Mouse (Mus musculus) kidney, postnatal 0 days (tissue): Measurements from ENCODE around the gene Hnf1a. TPM values are rescaled to one million over a fixed set of nuclear protein-coding genes. Genes with fewer than 3 reads are reported as not detected.

ENCODE experiments used
- ATAC-seq: fragments of 200-750 bp; cut with Nextera tagmentation; replicated peaks from 2 replicates; pipeline ENCODE4 v1.8.0; 2017; ENCODE audit warnings: low read depth, moderate number of reproducible peaks, moderate TSS enrichment, moderate library complexity; ENCODE audit not compliant: low FRiP score
- DNase-seq: peaks from one replicate; pipeline ENCODE4 v3.0.0-alpha.2; 2016; ENCODE audit warnings: low spot score
- H3K27ac ChIP-seq: fragments of 300-500 bp; sonication (generic); 2 replicates; pipeline ENCODE4 v1.5.1; 2014; ENCODE audit warnings: mild to moderate bottlenecking
- H3K27me3 ChIP-seq: fragments of 300-500 bp; sonication (generic); 2 replicates; pipeline ENCODE4 v1.6.1; 2014; ENCODE audit warnings: low read length, mixed read lengths; ENCODE audit not compliant: insufficient read depth
- H3K36me3 ChIP-seq: fragments of 300-500 bp; sonication (generic); 2 replicates; pipeline ENCODE4 v1.6.1; 2014; ENCODE audit warnings: low read length, mixed read lengths; ENCODE audit not compliant: insufficient read depth
- H3K4me1 ChIP-seq: fragments of 300-500 bp; sonication (generic); replicated peaks from 2 replicates; pipeline ENCODE4 v1.6.1; 2014; ENCODE audit warnings: antibody characterized with exemption, low read length, mixed read lengths; ENCODE audit not compliant: insufficient read depth
- H3K4me2 ChIP-seq: fragments of 300-500 bp; sonication (generic); 2 replicates; pipeline ENCODE4 v1.6.1; 2014; ENCODE audit warnings: mild to moderate bottlenecking, low read length, moderate library complexity, mixed read lengths
- H3K4me3 ChIP-seq: fragments of 300-500 bp; sonication (generic); replicated peaks from 2 replicates; pipeline ENCODE4 v1.5.1; 2014; ENCODE audit warnings: low read depth, low read length
- H3K9ac ChIP-seq: fragments of 300-500 bp; sonication (generic); 2 replicates; pipeline ENCODE4 v1.6.1; 2014; ENCODE audit warnings: low read depth, low read length
- H3K9me3 ChIP-seq: fragments of 300-500 bp; sonication (generic); replicated peaks from 2 replicates; pipeline ENCODE4 v1.6.1; 2016; ENCODE audit warnings: low read length, inconsistent platforms, mixed read lengths
- CTCF ChIP-seq: IDR thresholded peaks from 2 replicates; pipeline ENCODE4 v1.5.1; 2016; ENCODE audit warnings: antibody characterized with exemption, low read depth, mild to moderate bottlenecking, moderate library complexity
- WGBS: fragments of 180-500 bp; shearing (Covaris S2); extraction: QIAGEN DNeasy Blood & Tissue Kit; methylation state at CpG from one replicate; pipeline ENCODE4 v1.1.7; 2014; 5-methylcytosine and 5-hydroxymethylcytosine counted together
- polyA plus RNA-seq: library from polyadenylated mRNA; unstranded; fragments of >200 nt; fragmentation: Nextera tagmentation; extraction: Ambion mirVana; gene quantifications from 2 replicates; pipeline ENCODE4 v1.2.1, GENCODE M21; 2015

The Hnf1a gene
- polyA plus RNA-seq, 1 experiment from 2014 or later, result 12.5 TPM

DNA sequence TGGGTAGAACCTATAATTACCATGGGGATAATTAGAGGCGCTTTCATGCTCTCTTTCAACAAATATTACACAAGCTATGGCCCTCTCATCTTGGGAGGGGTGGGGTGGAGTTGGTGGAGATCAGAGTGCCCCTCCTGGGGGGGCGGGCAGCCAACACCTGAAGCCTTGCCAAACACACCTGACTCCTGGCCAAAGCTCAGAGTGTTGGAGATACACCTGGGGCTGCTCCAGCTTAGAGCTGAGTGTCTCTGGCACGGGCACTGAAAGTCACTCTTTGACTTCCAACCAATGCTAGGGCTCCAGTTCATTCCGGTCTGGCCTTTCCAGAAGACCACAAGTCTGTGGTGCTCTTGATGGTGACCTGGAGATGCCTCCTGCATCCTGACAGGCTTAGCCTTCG lies 36.9 kb upstream of the Hnf1a start:
- no peak overlapping the region for H3K9ac ChIP-seq

DNA sequence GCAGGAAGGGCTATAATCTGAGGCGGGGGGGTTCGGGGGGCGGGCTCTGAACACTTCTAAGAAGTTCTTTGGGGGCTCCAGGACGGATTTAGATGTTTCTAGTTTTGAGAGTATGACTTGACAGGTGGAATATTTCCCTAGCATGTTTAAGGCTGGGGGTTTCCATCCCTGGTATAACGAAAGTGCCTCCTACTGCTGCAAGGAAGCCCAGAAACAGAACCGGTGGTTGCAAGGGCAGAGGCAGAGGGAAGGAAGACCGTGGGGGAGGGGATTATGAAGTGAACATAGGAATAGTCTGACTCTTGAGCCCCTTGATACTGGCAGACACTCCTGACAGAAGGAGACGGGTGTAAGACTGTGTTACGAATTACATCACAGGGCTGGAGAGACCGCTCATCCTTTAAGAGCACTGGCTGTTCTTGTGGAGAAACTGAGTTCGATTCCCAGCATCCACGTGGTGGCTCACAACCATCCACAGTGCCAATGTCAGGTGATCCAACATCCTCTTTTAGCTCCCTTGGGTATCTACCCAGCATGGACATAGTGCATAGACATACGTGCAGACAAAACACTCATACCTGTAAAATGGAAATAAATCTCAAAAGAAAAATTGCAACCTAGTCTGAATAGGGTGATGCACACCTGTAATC lies 32.5 kb upstream of the Hnf1a start:
- Histone ChIP-seq H3K4me1 (0 out of 2 replicates have a peak, but pooled peaks cover 4% of the 10 kb centered on the region), H3K9ac (no peak overlapping the region), H3K4me3 (no peak overlapping the region), H3K36me3 (no peaks in the 10 kb centered on the region), H3K4me2 (no peak overlapping the region; the same call in 1 of the 2 replicates), H3K27me3 (no peaks in the 10 kb centered on the region), H3K27ac (no peak overlapping the region), H3K9me3 (no peaks in the 10 kb centered on the region)
- DNase-seq, result no peak
- no peak for TF ChIP-seq CTCF
- WGBS, result 72% methylated on average over 13 of the region's 13 CpGs
- no peak for ATAC-seq

More for the DNA sequence above, 36.9 kb upstream of the Hnf1a start:
- Histone ChIP-seq H3K4me3 (no peak overlapping the region), H3K27me3 (no peaks in the 10 kb centered on the region), H3K4me2 (no peak overlapping the region), H3K27ac (no peak overlapping the region), H3K9me3 (no peaks in the 10 kb centered on the region), H3K36me3 (no peaks in the 10 kb centered on the region), H3K4me1 (peaks cover 7% of the 10 kb centered on the region)
- TF ChIP-seq CTCF, result no peak
- ATAC-seq (no peak), DNase-seq (no peak)
- 84% methylated on average over 5 of the region's 5 CpGs for WGBS

- H3K4me2 ChIP-seq, result no peak overlapping the region; the same call in 1 of the 2 replicates
- DNase-seq, result no peak
- no peak overlapping the region for H3K27ac ChIP-seq
- 0 out of 2 replicates have a peak, but pooled peaks cover 4% of the 10 kb centered on the region for H3K4me1 ChIP-seq
- no peak overlapping the region for H3K9ac ChIP-seq
- no peaks in the 10 kb centered on the region for H3K9me3 ChIP-seq
- H3K36me3 ChIP-seq, result no peaks in the 10 kb centered on the region
- no peaks in the 10 kb centered on the region for H3K27me3 ChIP-seq
- WGBS, result 36% methylated on average over 6 of the region's 6 CpGs
- ATAC-seq, result no peak
- no peak for TF ChIP-seq CTCF
- no peak overlapping the region for H3K4me3 ChIP-seq
Measured at GRCm38 (mm10) chr5:115002781-115003180, 31.9 kb upstream of the Hnf1a start.

DNA sequence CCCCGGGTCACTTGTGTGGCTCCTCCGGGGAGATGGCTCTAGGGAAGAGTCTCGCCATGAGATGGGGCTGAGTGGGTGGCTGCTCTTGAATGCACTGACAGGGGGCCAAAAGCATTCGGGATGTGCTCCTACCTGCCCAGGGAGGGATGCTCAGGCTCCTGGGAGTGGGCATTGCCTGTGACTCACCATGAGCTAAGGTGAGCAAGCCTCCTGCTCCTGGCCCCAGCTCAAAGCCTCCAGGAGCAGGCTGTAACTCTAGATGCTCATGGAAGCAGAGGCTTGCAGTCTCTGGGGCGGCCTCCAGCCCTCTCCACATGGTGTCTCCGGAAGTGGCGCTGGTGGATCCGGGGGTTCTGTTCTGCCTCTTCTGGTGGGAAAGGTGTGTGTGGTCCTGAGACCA lies 30.6 kb upstream of the Hnf1a start:
- no peak for TF ChIP-seq CTCF
- ATAC-seq (no peak), DNase-seq (no peak)
- WGBS, result 70% methylated on average over 8 of the region's 8 CpGs
- Histone ChIP-seq H3K27ac (no peak overlapping the region), H3K4me2 (no peak overlapping the region), H3K4me3 (no peak overlapping the region), H3K27me3 (no peaks in the 10 kb centered on the region), H3K9ac (no peak overlapping the region), H3K4me1 (0 out of 2 replicates have a peak, but pooled peaks cover 4% of the 10 kb centered on the region), H3K9me3 (no peaks in the 10 kb centered on the region), H3K36me3 (no peaks in the 10 kb centered on the region)

GRCm38 (mm10) chr5:115000503-115000902 lies 29.6 kb upstream of the Hnf1a start:
- H3K27ac ChIP-seq, result no peak overlapping the region
- ATAC-seq, result no peak
- H3K27me3 ChIP-seq, result no peaks in the 10 kb centered on the region
- no peaks in the 10 kb centered on the region for H3K9me3 ChIP-seq
- no peaks in the 10 kb centered on the region for H3K36me3 ChIP-seq
- 66% methylated on average over 2 of the region's 2 CpGs for WGBS
- H3K4me1 ChIP-seq, result 0 out of 2 replicates have a peak, but pooled peaks cover 4% of the 10 kb centered on the region
- H3K4me3 ChIP-seq, result no peak overlapping the region
- no peak for DNase-seq
- TF ChIP-seq CTCF, result no peak
- no peak overlapping the region for H3K9ac ChIP-seq
- H3K4me2 ChIP-seq, result no peak overlapping the region

- Histone ChIP-seq H3K27ac (no peak overlapping the region), H3K9me3 (no peaks in the 10 kb centered on the region), H3K27me3 (no peaks in the 10 kb centered on the region), H3K4me3 (no peak overlapping the region), H3K9ac (no peak overlapping the region), H3K36me3 (no peaks in the 10 kb centered on the region), H3K4me2 (no peak overlapping the region), H3K4me1 (0 out of 2 replicates have a peak, but pooled peaks cover 4% of the 10 kb centered on the region)
- DNase-seq (no peak), ATAC-seq (no peak)
- 64% methylated on average over 6 of the region's 6 CpGs for WGBS
- TF ChIP-seq CTCF, result no peak
Measured at GRCm38 (mm10) chr5:114997327-114997726, 26.4 kb upstream of the Hnf1a start.
